Mouse (Mus musculus) limb, embryonic 12.5 days (tissue): ENCODE results near the gene Arhgef10l. TPM values are rescaled to one million over a fixed set of nuclear protein-coding genes. Genes with fewer than 3 reads are reported as not detected.

Source experiments
- ATAC-seq: fragments of 200-750 bp; cut with Nextera tagmentation; 2 replicates; pipeline ENCODE4 v1.8.0; 2017; ENCODE audit warnings: low read depth, moderate TSS enrichment; ENCODE audit not compliant: insufficient number of reproducible peaks, insufficient read depth, low FRiP score, low TSS enrichment
- H3K27ac ChIP-seq: fragments of 300-500 bp; sonication (generic); 2 replicates; pipeline ENCODE4 v1.5.1; 2016; ENCODE audit warnings: mild to moderate bottlenecking, moderate library complexity
- H3K27me3 ChIP-seq: fragments of 300-500 bp; sonication (generic); 2 replicates; pipeline ENCODE4 v1.6.1; 2016; ENCODE audit warnings: mild to moderate bottlenecking, moderate library complexity
- H3K36me3 ChIP-seq: fragments of 300-500 bp; sonication (generic); 2 replicates; pipeline ENCODE4 v1.6.1; 2016; ENCODE audit warnings: mild to moderate bottlenecking, moderate library complexity
- H3K4me1 ChIP-seq: fragments of 300-500 bp; sonication (generic); replicated peaks from 2 replicates; pipeline ENCODE4 v1.6.1; 2016
- H3K4me2 ChIP-seq: fragments of 300-500 bp; sonication (generic); 2 replicates; pipeline ENCODE4 v1.6.1; 2016; ENCODE audit warnings: mild to moderate bottlenecking, moderate library complexity
- H3K4me3 ChIP-seq: fragments of 300-500 bp; sonication (generic); replicated peaks from 2 replicates; pipeline ENCODE4 v1.5.1; 2016; ENCODE audit warnings: mild to moderate bottlenecking
- H3K9ac ChIP-seq: fragments of 300-500 bp; sonication (generic); replicated peaks from 2 replicates; pipeline ENCODE4 v1.6.1; 2016; ENCODE audit warnings: mild to moderate bottlenecking, moderate library complexity
- H3K9me3 ChIP-seq: fragments of 300-500 bp; sonication (generic); 2 replicates; pipeline ENCODE4 v1.6.1; 2016; ENCODE audit warnings: mild to moderate bottlenecking, moderate library complexity
- WGBS: fragments of 180-500 bp; shearing (Covaris S2); methylation state at CpG from one replicate; pipeline ENCODE4 v1.1.7; 2016; 5-methylcytosine and 5-hydroxymethylcytosine counted together
- polyA plus RNA-seq: library from polyadenylated mRNA; unstranded; fragments of >200 nt; fragmentation: Nextera tagmentation; extraction: Ambion mirVana; gene quantifications from 2 replicates; pipeline ENCODE4 v1.2.1, GENCODE M21; 2016

Arhgef10l gene
- polyA plus RNA-seq, 1 experiment from 2014 or later: 20.0 TPM

GRCm38 (mm10) chr4:140653835-140654583 lies 11.8 kb downstream of the Arhgef10l start:
- H3K9me3 ChIP-seq: no peaks in the 10 kb centered on the region
- no peak overlapping the region for H3K4me3 ChIP-seq
- 47% methylated on average over 14 of the region's 14 CpGs for WGBS
- no peaks in the 10 kb centered on the region for H3K27me3 ChIP-seq
- H3K27ac ChIP-seq: 0 out of 2 replicates have a peak overlapping the region, but pooled peaks have one; percentile 37
- H3K4me1 ChIP-seq: peaks cover 59% of the 10 kb centered on the region
- no peak for ATAC-seq
- no peak overlapping the region for H3K4me2 ChIP-seq
- no peaks in the 10 kb centered on the region for H3K36me3 ChIP-seq
- no peak overlapping the region for H3K9ac ChIP-seq

- ATAC-seq: no peak
- Histone ChIP-seq H3K4me1 (peaks cover 42% of the 10 kb centered on the region), H3K9me3 (no peaks in the 10 kb centered on the region), H3K4me2 (peak overlapping the region; percentile 76; the same call in 1 of the 2 replicates), H3K27ac (no peak overlapping the region), H3K4me3 (peak overlapping the region; percentile 76; the same call in 1 of the 2 replicates), H3K9ac (no peak overlapping the region), H3K27me3 (no peaks in the 10 kb centered on the region), H3K36me3 (peaks cover 15% of the 10 kb centered on the region)
- WGBS: 47% methylated on average over 1 of the region's 1 CpGs
These were observed 16.1 kb downstream of the Arhgef10l start for GRCm38 (mm10) chr4:140649731-140650130.

GRCm38 (mm10) chr4:140649207-140649591 lies 16.6 kb downstream of the Arhgef10l start:
- Histone ChIP-seq H3K4me2 (peak overlapping the region; percentile 76), H3K4me3 (peak overlapping the region; percentile 76), H3K4me1 (peaks cover 36% of the 10 kb centered on the region), H3K9ac (peak overlapping the region; percentile 94), H3K27me3 (no peaks in the 10 kb centered on the region), H3K27ac (peak overlapping the region; percentile 92), H3K36me3 (peaks cover 15% of the 10 kb centered on the region), H3K9me3 (no peaks in the 10 kb centered on the region)
- no peak; the same call in 1 of the 2 replicates for ATAC-seq
- WGBS: 22% methylated on average over 9 of the region's 9 CpGs

- under 1% methylated on average over 50 of the region's 50 CpGs for whole genome bisulfite sequencing
- peaks cover 31% of the 10 kb centered on the region for H3K4me1 ChIP-seq
- no peaks in the 10 kb centered on the region for H3K9me3 ChIP-seq
- peak overlapping the region; percentile 76 for H3K4me3 ChIP-seq
- peak; percentile 57; the same call in 1 of the 2 replicates for ATAC-seq
- H3K4me2 ChIP-seq: peak overlapping the region; percentile 76
- peak overlapping the region; percentile 94 for H3K9ac ChIP-seq
- H3K36me3 ChIP-seq: peaks cover 15% of the 10 kb centered on the region
- peak overlapping the region; percentile 92 for H3K27ac ChIP-seq
- no peaks in the 10 kb centered on the region for H3K27me3 ChIP-seq
These were observed 17.2 kb downstream of the Arhgef10l start for GRCm38 (mm10) chr4:140648443-140649206.

- H3K9ac ChIP-seq: peak overlapping the region; percentile 94
- peak overlapping the region; percentile 92 for H3K27ac ChIP-seq
- no peaks in the 10 kb centered on the region for H3K27me3 ChIP-seq
- H3K9me3 ChIP-seq: peaks cover 5% of the 10 kb centered on the region
- peaks cover 30% of the 10 kb centered on the region for H3K4me1 ChIP-seq
- H3K4me2 ChIP-seq: peak overlapping the region; percentile 76
- H3K36me3 ChIP-seq: peaks cover 21% of the 10 kb centered on the region
- peak overlapping the region; percentile 76 for H3K4me3 ChIP-seq
- 9% methylated on average over 12 of the region's 12 CpGs for WGBS
- ATAC-seq: no peak
These were observed 17.9 kb downstream of the Arhgef10l start for GRCm38 (mm10) chr4:140647711-140648421.

- Histone ChIP-seq H3K27me3 (no peaks in the 10 kb centered on the region), H3K9ac (no peak overlapping the region), H3K27ac (no peak overlapping the region), H3K36me3 (peaks cover 28% of the 10 kb centered on the region), H3K9me3 (peaks cover 11% of the 10 kb centered on the region), H3K4me1 (peaks cover 30% of the 10 kb centered on the region), H3K4me3 (no peak overlapping the region), H3K4me2 (no peak overlapping the region)
- WGBS: 85% methylated on average over 3 of the region's 3 CpGs
- ATAC-seq: no peak
These were observed 20.2 kb downstream of the Arhgef10l start for GRCm38 (mm10) chr4:140645638-140646037.

GRCm38 (mm10) chr4:140644701-140645100 lies 21.1 kb downstream of the Arhgef10l start:
- 58% methylated on average over 3 of the region's 3 CpGs for WGBS
- H3K4me3 ChIP-seq: no peak overlapping the region
- H3K36me3 ChIP-seq: peaks cover 35% of the 10 kb centered on the region
- no peak overlapping the region for H3K4me2 ChIP-seq
- H3K27ac ChIP-seq: no peak overlapping the region
- H3K9ac ChIP-seq: no peak overlapping the region
- peaks cover 11% of the 10 kb centered on the region for H3K9me3 ChIP-seq
- H3K4me1 ChIP-seq: peaks cover 26% of the 10 kb centered on the region
- ATAC-seq: no peak
- no peaks in the 10 kb centered on the region for H3K27me3 ChIP-seq

GRCm38 (mm10) chr4:140644276-140644675 lies 21.5 kb downstream of the Arhgef10l start:
- Histone ChIP-seq H3K27ac (no peak overlapping the region), H3K27me3 (no peaks in the 10 kb centered on the region), H3K4me2 (no peak overlapping the region), H3K9ac (no peak overlapping the region), H3K4me3 (no peak overlapping the region), H3K36me3 (peaks cover 38% of the 10 kb centered on the region), H3K4me1 (peaks cover 22% of the 10 kb centered on the region), H3K9me3 (peaks cover 11% of the 10 kb centered on the region)
- no peak for ATAC-seq
- WGBS: 67% methylated on average over 6 of the region's 6 CpGs

GRCm38 (mm10) chr4:140642378-140642777 lies 23.4 kb downstream of the Arhgef10l start:
- WGBS: 91% methylated on average over 4 of the region's 4 CpGs
- H3K27ac ChIP-seq: no peak overlapping the region
- H3K9me3 ChIP-seq: peaks cover 11% of the 10 kb centered on the region
- no peak overlapping the region for H3K9ac ChIP-seq
- H3K27me3 ChIP-seq: no peaks in the 10 kb centered on the region
- H3K36me3 ChIP-seq: peaks cover 48% of the 10 kb centered on the region
- H3K4me3 ChIP-seq: no peak overlapping the region
- peaks cover 10% of the 10 kb centered on the region for H3K4me1 ChIP-seq
- no peak overlapping the region for H3K4me2 ChIP-seq
- ATAC-seq: no peak

- 50% methylated on average over 5 of the region's 5 CpGs for WGBS
These were observed 24.3 kb downstream of the Arhgef10l start for GRCm38 (mm10) chr4:140641414-140641918.

More at GRCm38 (mm10) chr4:140641414-140641918, 24.3 kb downstream of the Arhgef10l start:
- peaks cover 3% of the 10 kb centered on the region; the same call in 1 of the 2 replicates for H3K4me1 ChIP-seq
- H3K9me3 ChIP-seq: peaks cover 11% of the 10 kb centered on the region
- H3K4me2 ChIP-seq: no peak overlapping the region
- no peak overlapping the region for H3K9ac ChIP-seq
- H3K36me3 ChIP-seq: peaks cover 52% of the 10 kb centered on the region
- no peak for ATAC-seq
- no peak overlapping the region for H3K4me3 ChIP-seq
- no peaks in the 10 kb centered on the region for H3K27me3 ChIP-seq
- H3K27ac ChIP-seq: no peak overlapping the region
